Comparison of ENCODE assay signal across 14 mouse cellular contexts in genomic region chr2:112534677-112535222, GRCm38 (mm10). TPM values are rescaled to one million over a fixed set of nuclear protein-coding genes. Genes with fewer than 3 reads are reported as not detected.
A peak's percentile ranks its signal among the peaks of the same experiment; 100 is the strongest.
DNase-seq lines count a peak whose midpoint lies in the region; ATAC-seq and TF ChIP-seq lines count a peak whose summit lies in the region.
"Had no signal": no experiment of that assay in that cellular context is flagged by ENCODE, and none has a peak within 500 bp of the region (broad histone marks: within the 10 kb centered on the region; RNA-seq: fewer than 3 reads in every experiment).

No protein-coding gene starts in this region.

- peak overlapping the region; percentile 11; the same call in 1 of the 2 replicates for H3K4me3 ChIP-seq in cortical plate, adult 2 months (ENCODE audit: insufficient read depth, low read length)
- H3K4me3 ChIP-seq in hindbrain, postnatal 0 days (ENCODE audit: low read length): peak overlapping the region; percentile 31
- H3K4me3 ChIP-seq in thymus, adult 2 months (ENCODE audit: control insufficient read depth, insufficient read depth, low read length): no peak overlapping the region
- H3K4me3 ChIP-seq: heart, embryonic 13.5 days; liver, embryonic 15.5 days; megakaryocyte, embryonic 14.5 days had no signal

- ATAC-seq in hindbrain, postnatal 0 days: peak; percentile 72
- ATAC-seq: intestine, postnatal 0 days had no signal

- H3K36me3 ChIP-seq in hindbrain, postnatal 0 days (ENCODE audit: insufficient read depth, low read length): no peaks in the 10 kb centered on the region
- H3K36me3 ChIP-seq in thymus, adult 2 months (ENCODE audit: control insufficient read depth, insufficient read depth, low read length): no peaks in the 10 kb centered on the region
- H3K36me3 ChIP-seq: heart, embryonic 13.5 days; liver, embryonic 15.5 days had no signal

- TF ChIP-seq POLR2A in cortical plate, adult 2 months (IDR thresholded peaks at IDR 0.05; ENCODE audit: extremely low read depth, insufficient read depth, low read length): no peak
- TF ChIP-seq POLR2A in thymus, adult 2 months (IDR thresholded peaks at IDR 0.05; ENCODE audit: control insufficient read depth, extremely low read depth, insufficient read depth, low read length, poor library complexity): no peak

- peak overlapping the region; percentile 56 for H3K4me2 ChIP-seq in hindbrain, postnatal 0 days (ENCODE audit: low read depth, low read length)
- H3K4me2 ChIP-seq: heart, embryonic 13.5 days; liver, embryonic 15.5 days had no signal

- TF ChIP-seq CTCF in cortical plate, adult 2 months (IDR thresholded peaks at IDR 0.05; ENCODE audit: extremely low read depth, insufficient read depth, low read length): no peak
- 0 out of 2 replicates have a peak, but pooled peaks have one; percentile 3 for TF ChIP-seq CTCF in hindbrain, postnatal 0 days (IDR thresholded peaks at IDR 0.05; ENCODE audit: low read depth)
- no peak for TF ChIP-seq CTCF in thymus, adult 2 months (IDR thresholded peaks at IDR 0.05; ENCODE audit: borderline replicate concordance, control insufficient read depth, extremely low read depth, insufficient read depth, low read length, poor library complexity)

- DNase-seq in layer of hippocampus, adult 18-20 months (ENCODE audit: low spot score in 2 of 2): peak; percentile 16 to 36
- no peak for DNase-seq in layer of hippocampus, adult 9-11 months
- peak; percentile 35 for DNase-seq in Muller cell, postnatal 12 days (ENCODE audit: inconsistent ontology term)
- DNase-seq in hindbrain, postnatal 0 days (ENCODE audit: low spot score): peak; percentile 57
- no peak for DNase-seq in thymus, adult 2 months
- DNase-seq in thymus, postnatal 0 days (ENCODE audit: low spot score): no peak
- DNase-seq in heart, adult 8-10 months (ENCODE audit: low spot score): no peak
- DNase-seq: embryo, embryonic 11 days had no signal

- peaks cover 1% of the 10 kb centered on the region; the same call in 1 of the 2 replicates for H3K4me1 ChIP-seq in cortical plate, adult 2 months (ENCODE audit: control insufficient read depth, insufficient read depth, low read length)
- no peaks in the 10 kb centered on the region; the same call in 1 of the 2 replicates for H3K4me1 ChIP-seq in hindbrain, postnatal 0 days (ENCODE audit: insufficient read depth, low read length)
- no peaks in the 10 kb centered on the region for H3K4me1 ChIP-seq in thymus, adult 2 months (replicated peaks; ENCODE audit: control insufficient read depth, insufficient read depth, low read length)
- H3K4me1 ChIP-seq: megakaryocyte, embryonic 14.5 days had no signal

- no peaks in the 10 kb centered on the region for H3K9me3 ChIP-seq in hindbrain, postnatal 0 days (ENCODE audit: low read length)
- H3K9me3 ChIP-seq: heart, embryonic 13.5 days; liver, embryonic 15.5 days; megakaryocyte, embryonic 14.5 days had no signal

- H3K9ac ChIP-seq in hindbrain, postnatal 0 days (replicated peaks; ENCODE audit: low read length): peak overlapping the region; percentile 17; the same call in 1 of the 2 replicates
- H3K9ac ChIP-seq: heart, embryonic 13.5 days; liver, embryonic 15.5 days had no signal

- H3K27me3 ChIP-seq in hindbrain, postnatal 0 days (ENCODE audit: insufficient read depth, low read length): no peaks in the 10 kb centered on the region
- H3K27me3 ChIP-seq in thymus, adult 2 months (ENCODE audit: control insufficient read depth, insufficient read depth, low read length): no peaks in the 10 kb centered on the region
- H3K27me3 ChIP-seq: CH12.LX; heart, embryonic 13.5 days; liver, embryonic 15.5 days; megakaryocyte, embryonic 14.5 days had no signal

- H3K27ac ChIP-seq in cortical plate, adult 2 months (ENCODE audit: insufficient read depth, low read length): no peak overlapping the region
- H3K27ac ChIP-seq in hindbrain, postnatal 0 days: peak overlapping the region; percentile 15; the same call in 1 of the 2 replicates
- H3K27ac ChIP-seq in thymus, adult 2 months (ENCODE audit: control insufficient read depth, insufficient read depth, low read length): no peak overlapping the region
- H3K27ac ChIP-seq: heart, embryonic 13.5 days; liver, embryonic 15.5 days had no signal

- 24% methylated on average over 14 of the region's 14 CpGs for WGBS in hindbrain, postnatal 0 days
- WGBS in thymus, adult 2 months: 94% methylated on average over 14 of the region's 14 CpGs

RNA-seq across cellular contexts. Expression of gene Aven, which starts 42.0 kb away (rescaled TPM):
- total RNA-seq in layer of hippocampus, adult 18-20 months (2021): 10 to 100 TPM in 1 of 2 experiments, 1 to 10 TPM in 1; 7.5 to 11.2 TPM
- 9.7 and 10.8 TPM in 2 replicates for polyA plus RNA-seq in cortical plate, adult 2 months (2012; rRNA removed)
- total RNA-seq in hindbrain, postnatal 0 days (2014; rRNA removed): 6.8 and 10.9 TPM in 2 replicates
- 3.0 and 3.3 TPM in 2 replicates for polyA plus RNA-seq in hindbrain, postnatal 0 days (2015; fragmentation: Nextera tagmentation; extraction: Ambion mirVana)
- polyA plus RNA-seq in thymus, adult 2 months (2012; rRNA removed): 5.1 and 5.9 TPM in 2 replicates
- polyA plus RNA-seq in thymus, postnatal 0 days (2015; fragmentation: Nextera tagmentation; extraction: Ambion mirVana): 5.2 and 6.0 TPM in 2 replicates
- total RNA-seq in heart, adult 8-10 months (2022): 10 to 100 TPM; 16.7 to 19.1 (median 18.9) TPM

RNA-seq across cellular contexts. Expression of gene Chrm5, which starts 54.2 kb away (rescaled TPM):
- 1 to 10 TPM; 6.8 to 7.5 TPM for total RNA-seq in layer of hippocampus, adult 18-20 months (2021)
- 0.13 and 0.17 TPM in 2 replicates for polyA plus RNA-seq in cortical plate, adult 2 months (2012; rRNA removed)
- 2.8 and 3.5 TPM in 2 replicates for total RNA-seq in hindbrain, postnatal 0 days (2014; rRNA removed)
- polyA plus RNA-seq in hindbrain, postnatal 0 days (2015; fragmentation: Nextera tagmentation; extraction: Ambion mirVana): 1.3 and 1.5 TPM in 2 replicates
- polyA plus RNA-seq in thymus, adult 2 months (2012; rRNA removed): not detected in 2 replicates
- polyA plus RNA-seq in thymus, postnatal 0 days (2015; fragmentation: Nextera tagmentation; extraction: Ambion mirVana): not detected in 2 replicates
- total RNA-seq in heart, adult 8-10 months (2022): not detected
- total RNA-seq: CH12.LX had no signal
- polyA plus RNA-seq: heart, embryonic 13.5 days; intestine, postnatal 0 days; liver, embryonic 15.5 days had no signal

Comparison
In these comparisons a context has a peak if more than half of its experiments do, and no peak if none do; other contexts are left out.
1. DNase-seq: peak in layer of hippocampus, adult 18-20 months (2 of 2), Muller cell, postnatal 12 days (single experiment) and hindbrain, postnatal 0 days (single experiment); none in layer of hippocampus, adult 9-11 months (single experiment), thymus, adult 2 months (single experiment), thymus, postnatal 0 days (single experiment) and heart, adult 8-10 months (single experiment).